12 mouse cellular contexts compared by ENCODE assay signal in genomic region chr13:62929766-62930389, GRCm38 (mm10). TPM values are rescaled to one million over a fixed set of nuclear protein-coding genes. Genes with fewer than 3 reads are reported as not detected.
DNase-seq lines count a peak whose midpoint lies in the region; ATAC-seq and TF ChIP-seq lines count a peak whose summit lies in the region.
"Had no signal": no experiment of that assay in that cellular context is flagged by ENCODE, and none has a peak within 500 bp of the region (broad histone marks: within the 10 kb centered on the region; RNA-seq: fewer than 3 reads in every experiment).

No protein-coding gene starts in this region.

- no peak overlapping the region for H3K27ac ChIP-seq in liver, postnatal 0 days (ENCODE audit: low read depth)
- H3K27ac ChIP-seq: hindbrain, embryonic 14.5 days had no signal

- WGBS in liver, postnatal 0 days (ENCODE audit: insufficient replicate concordance): 69% methylated on average over 9 of the region's 9 CpGs

- no peak overlapping the region for H3K4me3 ChIP-seq in liver, postnatal 0 days (ENCODE audit: low read depth, low read length)

- no peak for TF ChIP-seq CTCF in liver, postnatal 0 days (IDR thresholded peaks at IDR 0.05; ENCODE audit: low read depth)

- H3K4me2 ChIP-seq in liver, postnatal 0 days (ENCODE audit: low read depth, low read length): no peak overlapping the region
- H3K4me2 ChIP-seq: hindbrain, embryonic 14.5 days had no signal

- H3K27me3 ChIP-seq in liver, postnatal 0 days (ENCODE audit: insufficient read depth, low read length): no peaks in the 10 kb centered on the region

- no peak for TF ChIP-seq EP300 in liver, postnatal 0 days (IDR thresholded peaks at IDR 0.05; ENCODE audit: low read depth)

- H3K9ac ChIP-seq in liver, postnatal 0 days (replicated peaks): no peak overlapping the region
- H3K9ac ChIP-seq: hindbrain, embryonic 14.5 days had no signal

- peaks cover 15% of the 10 kb centered on the region for H3K4me1 ChIP-seq in liver, postnatal 0 days (ENCODE audit: insufficient read depth)

- no peak for ATAC-seq in liver, postnatal 0 days

- DNase-seq in liver, postnatal 0 days: peak; percentile 26
- DNase-seq in liver: no peak
- peak; percentile 52 for DNase-seq in adrenal gland, adult 8-10 months
- DNase-seq in kidney, adult 11 months: peak; percentile 36
- peak; percentile 47 for DNase-seq in lung, postnatal 10 days
- no peak for DNase-seq in T-cell, adult 2 months (ENCODE audit: low spot score)
- no peak for DNase-seq in cerebellum, adult 9-11 months
- DNase-seq: heart, adult 11 months; thymus, postnatal 4 days had no signal

- H3K36me3 ChIP-seq in liver, postnatal 0 days (replicated peaks; ENCODE audit: insufficient read depth, low read length): no peaks in the 10 kb centered on the region
- H3K36me3 ChIP-seq: G1E had no signal

- no peaks in the 10 kb centered on the region for H3K9me3 ChIP-seq in liver, postnatal 0 days (ENCODE audit: low read length)
- H3K9me3 ChIP-seq: G1E had no signal

RNA-seq across cellular contexts. Expression of gene 2010111I01Rik, which starts 34.8 kb away (rescaled TPM):
- 20.0 and 22.9 TPM in 2 replicates for polyA plus RNA-seq in liver, postnatal 0 days (2015; fragmentation: Nextera tagmentation; extraction: Ambion mirVana)
- 100 to 1,000 TPM in 3 of 4 experiments, 10 to 100 TPM in 1; 88.7 to 271 (median 175) TPM for total RNA-seq in adrenal gland, adult 8-10 months (2022)

RNA-seq across cellular contexts. Expression of gene Fbp1, which starts 41.8 kb away (rescaled TPM):
- 2,442 and 2,581 TPM in 2 replicates for polyA plus RNA-seq in liver, postnatal 0 days (2015; fragmentation: Nextera tagmentation; extraction: Ambion mirVana)
- total RNA-seq in adrenal gland, adult 8-10 months (2022): 1 to 10 TPM in 3 of 4 experiments, under 1 TPM in 1; 0.86 to 2.6 (median 2.0) TPM
- total RNA-seq: G1E had no signal
- polyA plus RNA-seq: G1E; neural tube, embryonic 11.5 days had no signal

Comparison
In these comparisons a context has a peak if more than half of its experiments do, and no peak if none do; other contexts are left out.
1. DNase-seq: peak in liver, postnatal 0 days (single experiment), adrenal gland, adult 8-10 months (single experiment), kidney, adult 11 months (single experiment) and lung, postnatal 10 days (single experiment); none in liver (single experiment), T-cell, adult 2 months (single experiment) and cerebellum, adult 9-11 months (single experiment).